Mouse (Mus musculus): ENCODE results near the gene Kcnk4. TPM values are rescaled to one million over a fixed set of nuclear protein-coding genes. Genes with fewer than 3 reads are reported as not detected.

Gene Kcnk4
- total RNA-seq, 2 experiments from 2014 or later = not detected

DNA sequence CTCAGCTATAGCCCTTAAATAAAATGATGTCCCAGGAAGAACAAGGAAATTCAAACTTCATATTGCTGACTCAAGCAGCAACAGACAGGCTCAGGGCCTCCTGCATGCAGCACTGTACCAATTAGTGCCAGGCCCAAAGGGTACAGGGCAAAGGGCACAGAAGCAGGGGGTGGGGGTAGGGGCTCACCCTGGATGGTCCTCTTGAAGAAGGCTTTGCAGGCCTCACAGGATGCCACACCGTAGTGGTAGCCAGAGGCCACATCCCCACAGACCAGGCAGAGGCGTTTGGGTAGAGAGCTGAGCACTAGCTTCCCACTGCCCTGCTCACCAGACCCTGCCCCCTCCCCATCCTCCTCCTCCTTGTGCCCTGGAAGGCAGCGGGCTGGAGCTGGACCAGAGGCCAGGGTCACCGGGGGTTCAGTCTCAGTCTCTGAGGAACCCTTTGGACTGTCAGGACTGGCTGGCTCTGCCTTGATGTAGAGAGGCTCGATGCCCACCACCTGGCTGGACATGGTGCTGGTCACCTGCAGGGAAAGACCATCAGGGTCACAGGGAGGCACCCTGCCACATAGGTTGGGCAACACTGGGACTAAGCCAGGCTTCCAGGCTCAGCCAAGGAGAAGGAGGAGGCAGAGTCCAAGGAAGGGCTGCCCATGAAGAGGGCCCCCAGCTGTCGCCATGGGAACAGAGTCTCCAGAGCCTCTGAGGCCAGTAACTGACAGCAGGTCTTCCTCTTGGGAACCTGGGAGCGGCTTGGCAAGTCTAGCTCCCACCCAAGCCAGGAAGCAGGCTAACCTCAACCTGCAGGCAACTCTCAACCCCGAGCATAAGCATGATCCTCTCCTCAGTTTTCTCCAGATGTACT, 14.2 kb downstream of the Kcnk4 start:
- ATAC-seq (replicated peaks; ENCODE audit: poor library complexity) = no peak

DNA sequence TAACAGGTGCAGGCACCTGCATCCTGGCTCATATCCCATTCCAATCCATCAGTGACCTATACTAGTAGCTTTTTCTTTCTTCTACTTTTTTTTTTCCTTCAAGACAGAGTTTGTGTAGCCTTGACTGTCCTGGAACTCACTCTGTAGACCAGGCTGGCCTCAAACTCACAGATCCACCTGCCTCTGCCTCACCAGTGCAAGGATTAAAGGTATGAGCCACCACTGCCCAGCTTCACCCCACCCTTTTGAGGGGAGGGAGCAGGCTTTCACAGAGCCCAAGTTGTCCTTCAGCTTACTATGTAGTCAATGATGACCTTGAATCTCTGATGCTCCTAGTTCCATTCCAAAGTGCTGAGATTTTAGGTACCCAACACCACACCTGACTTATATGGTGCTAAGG, 14.9 kb downstream of the Kcnk4 start:
- no peak for ATAC-seq (replicated peaks; ENCODE audit: poor library complexity)

DNA sequence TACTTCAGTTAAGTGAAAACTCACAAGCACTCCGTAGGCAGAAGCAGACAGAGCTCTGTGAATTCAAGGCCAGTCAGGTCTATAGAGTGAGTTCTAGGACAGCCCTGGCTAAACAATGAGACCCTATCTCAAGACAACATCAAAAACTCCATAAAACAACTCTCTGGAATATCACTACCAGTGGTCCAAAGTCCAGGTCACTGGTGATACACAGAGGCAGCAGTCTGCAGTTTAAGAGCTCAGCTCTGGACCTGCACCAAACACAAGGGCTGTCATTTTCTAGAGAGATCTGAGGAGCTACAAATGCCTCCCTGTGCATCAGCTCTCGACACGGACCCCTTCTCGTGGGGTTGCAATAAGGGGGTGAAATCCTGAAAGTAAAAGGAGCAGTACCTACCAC, 16.0 kb downstream of the Kcnk4 start:
- no peak for ATAC-seq (replicated peaks; ENCODE audit: poor library complexity)

DNA sequence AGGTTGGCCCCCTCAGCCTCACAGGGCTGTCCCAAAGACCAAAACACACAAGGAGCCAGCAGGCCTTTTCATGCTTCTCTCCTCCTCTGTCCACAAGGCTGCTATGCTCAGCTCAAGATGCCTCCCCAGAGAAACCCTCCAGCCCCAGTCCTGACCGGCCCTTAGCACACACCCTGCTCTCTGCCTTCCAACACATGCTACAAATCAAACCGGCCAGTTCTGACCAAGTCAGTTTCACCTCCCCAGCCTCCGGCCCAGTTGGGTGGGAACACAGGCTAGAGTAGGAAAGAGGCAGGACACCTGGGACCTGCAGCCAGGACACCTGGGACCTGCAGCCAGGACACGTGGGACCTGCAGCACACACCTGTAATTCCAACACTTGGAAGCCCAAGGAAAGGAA, 17.8 kb downstream of the Kcnk4 start:
- no peak for ATAC-seq (replicated peaks; ENCODE audit: poor library complexity)

DNA sequence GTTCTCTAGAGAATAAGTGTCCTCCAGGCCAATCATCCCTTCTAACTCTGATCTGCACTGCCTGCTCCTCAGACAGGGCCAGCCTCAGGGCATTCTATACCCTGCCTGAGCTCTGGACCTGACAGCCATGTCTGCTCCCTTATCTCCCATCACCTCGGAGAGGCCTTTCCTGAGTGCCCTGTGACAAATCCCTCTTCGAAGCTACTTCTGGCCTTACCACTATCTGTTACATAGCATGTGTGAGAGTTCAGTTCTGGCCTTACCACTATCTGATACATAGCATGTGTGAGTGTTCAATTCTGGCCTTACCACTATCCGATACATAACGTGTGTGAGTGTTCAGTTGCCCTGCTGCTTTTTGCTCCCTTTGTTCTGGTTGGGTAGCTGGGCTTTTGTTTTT, 19.0 kb downstream of the Kcnk4 start:
- peak; percentile 66 for ATAC-seq (replicated peaks; ENCODE audit: poor library complexity)

DNA sequence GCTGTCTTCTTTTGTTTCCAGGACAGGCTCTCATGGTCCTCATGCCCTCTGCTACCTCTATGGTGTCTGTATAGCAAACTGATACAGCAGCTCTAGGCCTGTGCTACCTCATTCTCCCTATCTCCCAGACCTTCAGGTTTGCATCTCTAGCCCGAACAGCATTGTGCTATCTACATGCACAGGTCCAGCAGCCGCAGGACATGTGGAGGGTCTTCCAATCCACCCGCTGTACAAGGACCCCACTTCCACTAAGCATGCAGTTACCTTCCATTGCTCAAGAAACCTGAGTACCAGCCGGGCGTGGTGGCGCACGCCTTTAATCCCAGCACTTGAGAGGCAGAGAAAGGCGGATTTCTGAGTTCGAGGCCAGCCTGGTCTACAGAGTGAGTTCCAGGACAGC, 19.8 kb downstream of the Kcnk4 start:
- ATAC-seq (replicated peaks; ENCODE audit: poor library complexity) = no peak

DNA sequence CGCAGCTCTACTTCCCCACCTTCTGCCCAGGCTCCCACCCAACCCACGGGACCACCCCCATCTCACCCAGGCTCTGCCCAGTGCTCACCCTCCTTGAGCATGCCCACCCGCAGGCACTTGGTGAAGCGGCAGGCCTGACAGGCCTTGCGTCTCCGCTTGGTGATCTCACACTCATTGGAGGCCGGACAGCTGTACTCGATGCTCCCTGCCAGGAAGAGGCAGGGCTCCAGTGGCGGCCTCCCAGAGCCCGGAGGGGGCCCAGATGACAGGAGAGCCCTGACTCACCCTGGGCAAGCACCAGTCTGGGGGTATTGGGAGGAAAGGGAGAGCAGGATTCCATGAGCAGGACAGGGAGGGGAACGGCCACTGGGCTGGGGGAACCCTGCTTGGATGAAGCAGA, 20.3 kb downstream of the Kcnk4 start:
- no peak for ATAC-seq (replicated peaks; ENCODE audit: poor library complexity)

DNA sequence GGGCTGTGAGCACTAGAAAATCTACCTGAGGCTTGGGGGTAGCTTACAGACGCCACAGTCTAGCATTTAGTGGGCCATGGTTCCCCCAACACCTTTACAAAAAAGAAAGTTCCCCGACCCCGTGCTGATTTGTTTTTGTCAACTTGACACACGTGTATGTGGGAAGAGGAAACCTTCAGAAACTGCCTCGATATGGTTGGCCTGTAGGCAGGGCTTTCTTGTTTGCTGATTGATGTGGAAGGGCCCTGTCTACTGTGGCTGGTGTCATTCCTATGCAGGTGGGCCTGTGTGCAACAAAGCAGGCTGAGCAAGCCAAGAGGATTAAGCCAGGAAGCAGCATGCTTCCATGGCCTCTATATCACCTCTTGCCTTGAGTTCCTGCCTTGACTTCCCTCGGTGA, 21.3 kb downstream of the Kcnk4 start:
- no peak for ATAC-seq (replicated peaks; ENCODE audit: poor library complexity)

DNA sequence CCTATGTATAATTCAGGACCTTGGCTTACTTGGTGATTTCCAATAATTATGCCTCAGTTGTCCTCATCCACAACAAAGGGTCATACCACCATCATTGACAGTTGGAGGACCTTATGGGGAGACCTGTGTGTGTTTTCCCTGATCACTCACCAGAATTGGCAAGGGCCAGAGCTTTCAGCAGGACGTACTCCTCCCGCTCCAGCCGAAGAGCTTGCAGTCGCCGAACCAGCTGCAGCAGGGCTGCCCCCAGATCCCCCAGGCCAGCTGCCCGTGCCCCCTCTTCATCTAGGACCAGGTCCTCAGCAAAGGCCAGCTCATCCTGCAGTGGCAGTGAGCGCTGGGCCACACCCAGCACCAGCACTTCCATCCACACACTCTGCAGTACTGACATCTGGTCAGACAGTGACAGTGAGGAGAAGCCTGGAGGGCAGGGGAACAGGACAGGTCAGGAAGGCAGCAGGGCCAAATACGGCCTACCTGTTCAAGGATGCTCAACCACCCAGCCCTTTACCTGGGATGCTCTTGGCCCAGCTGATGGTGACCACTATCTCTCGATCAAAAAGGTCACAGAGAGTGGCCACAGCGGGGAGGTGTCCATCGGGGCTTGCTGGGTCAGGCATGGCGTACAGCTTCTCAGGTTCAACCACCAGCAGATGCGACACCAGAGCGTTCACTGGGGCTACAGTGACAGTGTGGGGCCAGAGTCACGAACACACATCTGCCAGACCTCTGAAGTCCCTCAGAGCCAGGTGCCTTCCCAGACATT, 21.9 kb downstream of the Kcnk4 start:
- no peak for ATAC-seq (replicated peaks; ENCODE audit: poor library complexity)

DNA sequence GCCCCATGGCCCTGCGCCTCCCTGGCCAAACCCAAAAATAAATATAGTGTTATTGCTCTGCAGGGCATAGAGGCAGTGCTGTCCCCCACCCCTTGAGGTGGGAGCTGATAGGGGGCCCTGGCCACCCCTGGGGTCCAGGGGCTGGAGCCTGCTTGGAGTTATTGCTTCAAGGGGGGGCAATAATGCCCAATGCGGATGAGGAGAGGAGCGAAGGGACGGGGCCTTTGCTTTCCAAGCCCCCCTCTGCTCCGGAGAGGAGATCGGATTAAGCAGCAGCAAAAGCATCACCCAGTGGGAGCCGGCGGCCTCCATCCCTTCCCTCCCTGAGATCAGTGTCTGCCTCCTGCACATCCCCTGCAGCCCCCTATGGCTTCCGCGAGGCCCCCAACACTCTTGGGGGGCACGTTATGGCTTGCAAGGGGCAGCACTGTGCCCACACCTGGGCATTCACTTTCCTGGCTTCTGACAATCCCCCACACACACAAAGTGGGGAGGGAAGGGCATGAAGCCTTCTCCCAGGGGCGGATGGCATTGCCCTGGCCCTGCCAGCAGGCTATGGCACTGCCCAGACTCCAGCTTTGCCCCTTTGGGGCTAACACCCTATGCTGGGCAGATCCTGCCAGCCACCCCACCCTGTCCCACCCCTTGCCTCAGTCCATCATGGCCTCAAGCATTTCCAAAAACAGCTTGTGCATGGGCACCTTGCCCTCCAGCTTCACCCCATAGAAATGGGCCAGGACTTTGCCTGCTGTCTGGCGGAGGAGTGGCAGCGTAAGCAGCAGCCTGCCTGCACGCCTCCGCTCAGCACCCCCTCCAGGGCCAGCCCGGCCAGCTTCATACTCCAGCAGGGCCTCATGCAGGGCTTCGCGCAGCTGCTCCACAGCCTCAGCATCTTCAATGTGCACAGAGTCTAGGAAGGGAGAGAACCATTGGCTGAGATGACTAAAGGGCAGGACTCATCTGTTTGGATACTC, 22.9 kb downstream of the Kcnk4 start:
- no peak for ATAC-seq (replicated peaks; ENCODE audit: poor library complexity)

DNA sequence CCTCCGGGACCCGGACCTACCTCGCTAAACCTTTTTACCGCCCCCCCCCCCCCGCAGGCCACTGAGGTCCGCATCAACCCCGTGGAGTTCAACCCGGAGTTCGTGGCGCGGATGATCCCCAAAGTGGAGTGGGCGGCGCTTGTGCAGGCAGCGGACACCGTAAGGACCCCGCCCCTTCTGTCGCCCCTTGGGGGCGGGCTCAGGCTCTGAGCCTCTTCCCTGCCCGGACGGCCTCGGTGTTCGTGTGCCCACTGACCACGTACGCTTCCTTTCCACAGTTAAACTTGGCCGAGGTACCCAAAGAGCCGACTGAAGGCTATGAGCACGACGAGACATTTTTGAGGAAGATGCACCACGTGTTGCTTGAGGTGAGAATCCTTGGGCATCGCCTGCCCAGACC, 24.0 kb downstream of the Kcnk4 start:
- ATAC-seq (replicated peaks; ENCODE audit: poor library complexity) = peak; percentile 54

DNA sequence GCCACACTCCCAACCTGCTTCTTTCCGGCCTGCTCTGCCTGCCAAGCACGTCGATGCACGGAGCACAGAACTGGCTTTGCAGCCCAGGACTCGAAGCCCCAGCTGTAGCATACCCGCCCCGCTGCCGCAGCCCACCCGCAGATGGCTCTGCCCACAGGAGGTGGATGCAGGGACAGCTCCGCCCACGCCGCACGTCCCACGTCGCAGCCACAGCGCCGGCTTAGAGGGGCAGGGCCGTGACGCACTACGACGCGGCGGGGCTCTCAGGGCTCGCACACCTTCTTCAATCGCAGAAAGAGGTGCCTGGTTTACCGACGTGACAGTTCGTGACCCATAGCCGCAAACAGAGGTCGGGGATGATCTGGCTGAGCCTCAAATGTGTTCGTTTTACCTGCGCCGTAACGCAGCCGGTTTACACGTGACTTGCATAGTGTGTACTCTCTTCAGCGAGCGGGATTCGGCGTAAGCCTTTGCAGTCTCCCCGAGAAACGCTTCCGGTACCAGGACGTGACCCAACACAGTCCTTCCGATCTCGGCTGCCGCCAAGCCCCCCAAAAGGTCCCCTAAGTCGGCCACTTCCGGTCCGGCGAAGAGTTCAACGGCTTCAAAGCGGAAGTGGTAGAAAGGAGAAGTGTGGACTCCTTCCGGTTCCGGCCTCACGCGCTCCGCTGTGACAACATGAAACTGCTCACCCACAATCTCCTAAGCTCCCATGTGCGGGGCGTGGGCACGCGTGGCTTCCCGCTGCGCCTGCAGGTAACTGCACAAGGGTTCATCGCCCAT, 24.6 kb downstream of the Kcnk4 start, which contains the start of the genes Trmt112 and Prdx5:
Gene Trmt112 (plus strand): TSS at position 192 of the 783 bp plus-strand sequence.
Gene Prdx5 (minus strand): TSS at position 600 of the 783 bp plus-strand sequence.
- peak; percentile 86 for ATAC-seq (replicated peaks; ENCODE audit: poor library complexity)

DNA sequence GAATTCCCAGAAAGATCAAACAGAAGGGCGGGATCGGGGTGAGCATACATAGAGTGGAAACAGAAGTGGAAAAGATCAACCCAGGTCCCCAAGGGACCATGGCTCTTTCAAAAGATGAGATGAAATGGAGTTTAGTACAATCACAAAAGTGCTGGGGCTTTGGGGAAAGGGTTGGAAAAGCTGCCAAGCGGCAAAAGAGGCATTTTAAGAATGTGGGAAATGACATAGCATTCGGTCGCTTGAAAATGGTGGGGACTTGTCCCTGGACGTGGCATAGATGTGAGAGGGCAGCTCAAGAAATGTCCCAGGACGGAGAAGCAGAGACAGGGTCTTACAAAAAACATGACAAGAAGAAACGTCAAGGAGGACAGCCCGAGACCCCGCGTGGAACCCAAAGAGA, 25.3 kb downstream of the Kcnk4 start:
- no peak for ATAC-seq (replicated peaks; ENCODE audit: poor library complexity)

DNA sequence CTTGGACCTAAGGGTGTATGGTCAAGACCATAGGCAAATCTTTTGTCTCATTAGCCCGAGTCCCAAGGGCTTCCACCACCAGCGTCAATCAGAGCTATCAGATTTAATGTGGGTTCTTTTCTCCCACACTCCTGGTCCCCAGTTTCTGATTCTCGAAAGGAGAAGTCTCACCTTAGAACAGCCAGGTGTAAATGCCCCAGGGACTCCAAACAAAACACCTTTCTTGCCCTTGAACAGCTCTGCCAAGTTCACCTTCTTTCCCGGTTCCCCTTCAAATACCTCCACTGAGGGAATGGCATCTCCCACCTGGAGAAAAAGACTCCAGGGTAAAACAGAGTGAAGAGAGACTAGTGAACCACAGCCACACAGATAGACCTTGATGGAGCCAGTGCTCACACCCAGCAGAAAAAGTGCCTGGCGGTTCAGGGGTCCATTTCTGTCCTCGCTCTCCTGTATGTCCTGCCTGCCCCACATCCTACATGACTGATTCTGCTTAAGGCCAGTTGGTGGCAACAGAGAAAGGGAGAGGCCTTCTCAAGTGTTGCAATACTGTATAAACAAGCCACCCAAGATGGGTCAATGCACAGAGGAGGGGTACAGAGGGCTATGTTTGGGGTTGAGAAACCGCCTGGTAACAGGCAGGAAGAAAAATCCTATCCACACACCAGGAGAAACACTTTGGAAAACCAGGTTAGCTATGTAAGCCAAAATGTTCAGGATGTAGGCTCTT, 26.3 kb downstream of the Kcnk4 start:
- ATAC-seq (replicated peaks; ENCODE audit: poor library complexity) = no peak

DNA sequence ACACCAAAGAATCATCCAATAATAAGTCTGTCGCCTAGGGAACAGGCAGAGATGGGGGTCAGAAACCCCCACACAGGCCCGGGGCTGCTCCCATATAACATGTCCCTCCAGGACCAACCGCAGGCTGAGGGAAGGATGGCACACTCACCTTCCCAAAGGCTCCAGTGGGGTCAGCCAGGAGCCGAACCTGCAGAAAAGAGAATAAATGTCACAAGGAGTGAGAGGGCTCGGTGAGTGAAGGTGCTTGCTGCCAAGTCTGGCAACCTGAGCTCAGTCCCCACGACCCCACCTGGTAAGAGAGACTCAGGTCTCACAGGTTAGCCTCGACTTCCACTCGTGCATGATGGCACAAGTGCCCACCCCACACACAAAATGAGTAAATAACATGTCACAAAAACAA, 27.2 kb downstream of the Kcnk4 start:
- ATAC-seq (replicated peaks; ENCODE audit: poor library complexity) = no peak

DNA sequence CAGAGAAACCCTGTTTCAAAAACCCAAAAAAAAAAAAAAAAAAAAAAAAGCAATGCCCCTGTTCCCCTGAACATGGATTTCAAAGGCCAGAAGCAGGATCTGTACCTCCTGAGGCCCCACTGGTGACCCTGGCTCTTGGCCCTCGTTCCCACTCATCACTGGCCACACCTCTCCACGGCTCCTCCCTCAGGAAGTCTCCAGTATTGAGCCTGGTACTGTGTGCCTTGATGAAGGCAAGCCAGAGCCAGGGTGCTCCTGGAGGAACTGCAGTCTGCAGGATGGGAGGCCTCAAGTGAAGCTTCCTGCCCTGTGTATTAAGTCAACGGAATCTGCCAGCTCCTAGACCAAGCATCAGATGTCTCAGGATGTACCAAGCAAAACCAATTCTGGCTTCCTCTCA, 28.1 kb downstream of the Kcnk4 start:
- ATAC-seq (replicated peaks; ENCODE audit: poor library complexity) = no peak

DNA sequence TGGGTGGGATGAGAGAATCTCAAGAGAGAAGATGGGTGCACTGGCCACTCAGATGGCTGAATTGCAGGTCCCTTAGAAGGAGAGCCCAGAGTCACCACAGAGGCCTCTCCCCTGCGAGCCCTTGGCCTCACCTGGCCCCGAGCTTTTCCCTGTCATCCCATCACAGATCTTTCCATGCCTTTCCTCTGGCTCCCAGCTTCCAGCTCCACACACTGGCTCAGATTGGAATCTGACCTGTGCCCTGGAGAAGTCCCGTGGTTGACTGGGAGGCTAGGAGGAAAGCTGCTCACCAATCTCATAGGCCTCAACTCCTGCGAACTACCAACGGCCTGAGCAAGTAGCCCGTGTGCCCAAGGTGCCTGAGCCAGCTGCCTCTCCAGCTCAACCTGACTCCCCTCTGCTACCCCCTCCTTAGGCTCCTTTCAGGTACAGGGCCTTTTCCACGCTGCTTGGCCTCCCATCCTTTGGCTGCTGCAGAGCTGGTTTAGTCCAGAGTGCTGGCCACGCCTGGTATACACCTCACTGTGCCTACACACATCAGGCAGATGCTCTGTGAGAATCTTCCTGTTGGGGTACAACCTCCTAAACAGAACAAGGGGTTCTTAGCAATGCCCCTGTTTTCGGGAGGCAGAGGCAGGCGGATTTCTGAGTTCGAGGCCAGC, 28.7 kb downstream of the Kcnk4 start:
- no peak for ATAC-seq (replicated peaks; ENCODE audit: poor library complexity)

DNA sequence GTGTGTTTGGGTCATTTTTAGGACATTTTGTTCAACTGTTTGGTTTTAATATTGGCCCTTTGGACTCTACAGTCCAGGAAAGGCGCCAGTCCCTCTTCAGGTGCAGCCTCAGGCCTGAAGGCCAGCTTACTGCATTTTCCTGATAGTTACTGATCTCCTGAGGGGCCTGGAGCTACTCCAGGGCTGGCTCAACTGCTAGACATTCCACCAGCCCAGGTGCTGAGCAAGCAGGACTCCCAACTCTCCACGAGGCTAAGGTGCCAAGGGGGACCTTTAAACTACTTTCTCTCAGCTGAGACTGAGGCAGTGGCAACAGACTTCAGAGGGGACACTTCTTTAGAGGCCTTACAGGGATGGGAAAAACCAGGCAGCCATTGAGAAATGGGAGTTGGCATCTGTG, 29.5 kb downstream of the Kcnk4 start:
- ATAC-seq (replicated peaks; ENCODE audit: poor library complexity) = no peak

DNA sequence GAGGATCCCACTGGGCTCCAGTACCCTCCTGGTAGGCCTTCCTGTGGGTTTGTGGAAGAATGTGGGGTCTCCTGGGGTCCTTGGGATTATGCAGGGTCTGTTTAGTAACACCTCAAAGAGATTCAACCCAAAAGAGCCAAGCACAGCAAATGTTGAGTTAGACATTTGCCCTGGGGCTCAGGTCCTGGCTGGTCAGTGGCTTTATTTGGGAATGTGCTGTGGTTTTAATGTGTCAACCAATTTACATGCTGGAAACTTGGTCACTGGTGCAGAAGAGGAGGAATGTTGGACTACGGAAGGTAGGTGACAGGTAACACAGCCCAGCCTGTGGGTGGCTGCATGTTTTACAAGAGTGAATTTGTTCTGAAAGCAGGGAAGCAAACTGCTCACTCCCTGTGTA, 31.3 kb downstream of the Kcnk4 start:
- no peak for ATAC-seq (replicated peaks; ENCODE audit: poor library complexity)

Data from megakaryocyte progenitor cell, adult 5-6 weeks (primary cell).